Mouse (Mus musculus) lung, postnatal 0 days (tissue): ENCODE data around the gene Abcg4.
"Not testable (repeated sequence)": the region's sequence is repeated elsewhere in the genome, so short reads cannot be mapped to it uniquely, and the experiment has no call there.

Source experiments
- CTCF ChIP-seq: IDR thresholded peaks from 2 replicates; pipeline ENCODE4 v1.5.1; 2016; ENCODE audit warnings: antibody characterized with exemption, mild to moderate bottlenecking
- EP300 ChIP-seq: IDR thresholded peaks from 2 replicates; pipeline ENCODE4 v1.6.1; 2016; ENCODE audit warnings: antibody characterized with exemption, mild to moderate bottlenecking, control low read depth

GRCm38 (mm10) chr9:44300001-44300400 is 11.6 kb upstream of the Abcg4 start:
- not testable (repeated sequence) for TF ChIP-seq CTCF, EP300
